Mouse (Mus musculus) embryonic facial prominence, embryonic 12.5 days (tissue): ENCODE data around the gene Zbtb11. TPM values are rescaled to one million over a fixed set of nuclear protein-coding genes. Genes with fewer than 3 reads are reported as not detected.

Experiments
- ATAC-seq: fragments of 200-750 bp; cut with Nextera tagmentation; 2 replicates; pipeline ENCODE4 v1.8.0; 2017; ENCODE audit not compliant: insufficient number of reproducible peaks, insufficient read depth, low FRiP score, low TSS enrichment
- H3K27ac ChIP-seq: fragments of 300-500 bp; sonication (generic); 2 replicates; pipeline ENCODE4 v1.5.1; 2016; ENCODE audit warnings: mild to moderate bottlenecking
- H3K27me3 ChIP-seq: fragments of 300-500 bp; sonication (generic); 2 replicates; pipeline ENCODE4 v1.6.1; 2016; ENCODE audit warnings: mild to moderate bottlenecking, moderate library complexity
- H3K36me3 ChIP-seq: fragments of 300-500 bp; sonication (generic); 2 replicates; pipeline ENCODE4 v1.6.1; 2016; ENCODE audit warnings: mild to moderate bottlenecking
- H3K4me1 ChIP-seq: fragments of 300-500 bp; sonication (generic); 2 replicates; pipeline ENCODE4 v1.6.1; 2016
- H3K4me2 ChIP-seq: fragments of 300-500 bp; sonication (generic); replicated peaks from 2 replicates; pipeline ENCODE4 v1.6.1; 2016; ENCODE audit warnings: mild to moderate bottlenecking, moderate library complexity
- H3K4me3 ChIP-seq: fragments of 300-500 bp; sonication (generic); 2 replicates; pipeline ENCODE4 v1.5.1; 2016; ENCODE audit warnings: mild to moderate bottlenecking
- H3K9ac ChIP-seq: fragments of 300-500 bp; sonication (generic); 2 replicates; pipeline ENCODE4 v1.6.1; 2016; ENCODE audit warnings: mild to moderate bottlenecking, moderate library complexity
- H3K9me3 ChIP-seq: fragments of 300-500 bp; sonication (generic); 2 replicates; pipeline ENCODE4 v1.6.1; 2016; ENCODE audit warnings: mild to moderate bottlenecking, moderate library complexity
- WGBS: fragments of 180-500 bp; shearing (Covaris S2); methylation state at CpG from one replicate; pipeline ENCODE4 v1.1.7; 2016; 5-methylcytosine and 5-hydroxymethylcytosine counted together
- polyA plus RNA-seq: library from polyadenylated mRNA; unstranded; fragments of >200 nt; fragmentation: Nextera tagmentation; extraction: Ambion mirVana; gene quantifications from 2 replicates; pipeline ENCODE4 v1.2.1, GENCODE M21; 2016

Zbtb11 gene
- polyA plus RNA-seq, 1 experiment from 2014 or later: 23.3 TPM

DNA sequence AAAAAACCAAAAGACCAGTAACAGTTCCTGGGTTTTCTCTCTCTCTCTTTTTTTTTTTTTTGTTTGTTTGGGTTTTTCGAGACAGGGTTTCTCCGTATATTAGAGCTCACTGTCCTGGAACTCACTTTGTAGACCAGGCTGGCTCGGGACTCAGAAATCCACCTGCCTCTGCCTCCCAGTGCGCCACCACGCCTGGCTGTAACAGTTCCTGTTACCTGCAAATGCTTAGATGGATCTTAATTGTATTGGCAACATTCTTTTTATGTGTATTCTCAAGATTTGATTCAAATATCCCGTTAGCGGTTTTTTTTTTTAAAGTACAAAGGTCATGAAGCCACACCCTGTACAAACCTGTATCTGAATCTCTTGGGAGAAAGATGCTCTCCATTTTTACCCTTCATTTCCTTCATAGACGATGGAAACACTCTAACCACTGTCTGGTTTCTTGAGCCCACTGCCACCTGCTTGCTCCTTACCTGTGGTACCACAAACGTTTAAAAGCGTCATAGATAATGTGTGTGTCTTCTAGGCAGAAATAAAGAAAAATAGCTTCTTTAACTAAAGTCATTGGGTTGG, 969 bp upstream of the Zbtb11 start:
- 51% methylated on average over 10 of the region's 10 CpGs for WGBS
- Histone ChIP-seq H3K36me3 (peaks cover 38% of the 10 kb centered on the region), H3K27ac (peak overlapping the region; percentile 46; the same call in 1 of the 2 replicates), H3K9ac (no peak overlapping the region), H3K27me3 (no peaks in the 10 kb centered on the region), H3K4me2 (peak overlapping the region; percentile 61), H3K4me1 (peaks cover 20% of the 10 kb centered on the region), H3K4me3 (peak overlapping the region; percentile 99), H3K9me3 (no peaks in the 10 kb centered on the region)
- no peak for ATAC-seq

DNA sequence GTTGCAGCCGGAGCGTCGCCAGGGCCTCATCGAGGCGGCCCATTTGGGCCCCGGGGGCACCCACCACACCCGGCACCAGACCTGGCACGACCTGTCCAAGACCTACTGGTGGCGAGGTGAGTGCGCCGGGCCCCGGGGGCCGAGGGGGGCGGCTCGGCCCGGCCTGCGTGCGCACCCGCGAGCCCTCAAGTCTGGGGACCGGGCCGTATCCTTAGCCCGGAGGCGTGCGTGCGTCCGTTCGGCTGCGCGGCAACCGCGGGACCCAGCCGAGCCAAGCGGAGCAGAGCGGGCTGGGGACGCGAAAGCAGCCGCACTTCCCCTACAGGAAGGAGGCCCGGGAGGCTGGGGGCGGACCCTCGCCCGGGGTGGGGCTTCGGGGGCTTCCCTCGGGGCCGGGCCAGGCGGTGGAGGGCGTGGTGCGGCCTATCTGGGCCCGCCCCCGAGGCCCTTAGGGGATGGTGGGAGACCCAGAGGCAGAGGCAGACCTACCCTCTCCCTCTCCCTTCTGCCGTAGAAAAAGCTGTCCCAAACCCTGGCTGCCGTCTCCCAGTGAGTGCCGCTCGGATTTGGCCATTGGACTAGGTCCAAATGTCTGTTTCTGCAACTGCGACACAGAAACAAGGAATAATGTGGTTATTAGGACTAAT, 696 bp downstream of the Zbtb11 start:
- H3K27ac ChIP-seq: peak overlapping the region; percentile 86
- no peaks in the 10 kb centered on the region for H3K9me3 ChIP-seq
- peak overlapping the region; percentile 93 for H3K9ac ChIP-seq
- H3K4me3 ChIP-seq: peak overlapping the region; percentile 99
- ATAC-seq: peak; percentile 87
- peaks cover 15% of the 10 kb centered on the region for H3K4me1 ChIP-seq
- peak overlapping the region; percentile 68 for H3K4me2 ChIP-seq
- WGBS: under 1% methylated on average over 55 of the region's 55 CpGs
- H3K27me3 ChIP-seq: no peaks in the 10 kb centered on the region
- peaks cover 33% of the 10 kb centered on the region for H3K36me3 ChIP-seq

DNA sequence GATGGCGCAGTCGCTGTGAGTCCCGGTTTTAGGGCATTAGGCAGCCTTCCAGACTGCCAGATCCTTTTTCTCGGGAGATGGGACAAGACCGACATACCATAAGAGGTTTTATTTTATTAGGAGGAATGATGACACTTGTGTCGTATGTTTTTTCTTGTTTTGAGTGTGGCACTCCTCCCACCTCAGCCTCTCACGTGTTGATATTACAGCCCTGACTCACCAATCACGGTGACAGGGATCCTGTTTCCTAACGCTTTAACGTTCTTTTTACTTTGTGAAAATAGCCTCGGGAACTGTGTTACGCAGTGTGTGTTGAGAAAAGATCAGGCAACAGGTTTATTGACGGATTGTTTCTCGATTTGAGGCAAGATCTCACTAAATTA, 1.2 kb downstream of the Zbtb11 start:
- Histone ChIP-seq H3K4me1 (peaks cover 15% of the 10 kb centered on the region), H3K9me3 (no peaks in the 10 kb centered on the region), H3K36me3 (peaks cover 28% of the 10 kb centered on the region), H3K4me3 (peak overlapping the region; percentile 99), H3K27me3 (no peaks in the 10 kb centered on the region), H3K9ac (peak overlapping the region; percentile 93), H3K4me2 (peak overlapping the region; percentile 68), H3K27ac (peak overlapping the region; percentile 86; the same call in 1 of the 2 replicates)
- 4% methylated on average over 14 of the region's 14 CpGs for WGBS
- ATAC-seq: no peak

GRCm38 (mm10) chr16:55986001-55986400, 12.3 kb downstream of the Zbtb11 start:
- WGBS: 87% methylated on average over 3 of the region's 3 CpGs
- ATAC-seq: no peak
- no peaks in the 10 kb centered on the region for H3K27me3 ChIP-seq
- no peaks in the 10 kb centered on the region for H3K9me3 ChIP-seq
- H3K9ac ChIP-seq: no peak overlapping the region
- H3K4me2 ChIP-seq: no peak overlapping the region
- no peaks in the 10 kb centered on the region for H3K4me1 ChIP-seq
- no peak overlapping the region for H3K27ac ChIP-seq
- H3K4me3 ChIP-seq: no peak overlapping the region
- H3K36me3 ChIP-seq: peaks cover 30% of the 10 kb centered on the region

DNA sequence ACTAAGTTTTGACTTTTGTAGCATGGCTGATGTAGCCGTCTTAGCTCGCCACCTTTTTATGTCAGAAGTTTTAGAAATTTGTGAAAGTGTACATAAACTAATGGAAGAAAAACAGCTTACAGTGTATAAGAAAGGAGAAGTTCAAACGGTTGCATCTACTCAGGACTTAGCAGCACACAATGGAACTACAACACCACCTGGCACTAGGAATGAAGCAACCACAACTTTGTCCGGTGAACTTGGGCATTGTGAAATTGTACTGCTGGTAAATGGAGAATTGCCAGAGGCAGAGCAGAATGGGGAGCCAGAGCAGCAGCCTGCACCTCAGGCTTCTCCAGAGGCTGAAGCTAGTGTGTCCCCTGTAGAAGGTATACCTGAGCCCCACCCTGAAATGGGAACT, 16.6 kb downstream of the Zbtb11 start:
- no peaks in the 10 kb centered on the region for H3K9me3 ChIP-seq
- H3K27ac ChIP-seq: no peak overlapping the region
- no peak overlapping the region for H3K4me2 ChIP-seq
- peaks cover 26% of the 10 kb centered on the region for H3K36me3 ChIP-seq
- no peak overlapping the region for H3K9ac ChIP-seq
- H3K27me3 ChIP-seq: no peaks in the 10 kb centered on the region
- 93% methylated on average over 4 of the region's 4 CpGs for WGBS
- no peaks in the 10 kb centered on the region for H3K4me1 ChIP-seq
- no peak overlapping the region for H3K4me3 ChIP-seq
- ATAC-seq: no peak

DNA sequence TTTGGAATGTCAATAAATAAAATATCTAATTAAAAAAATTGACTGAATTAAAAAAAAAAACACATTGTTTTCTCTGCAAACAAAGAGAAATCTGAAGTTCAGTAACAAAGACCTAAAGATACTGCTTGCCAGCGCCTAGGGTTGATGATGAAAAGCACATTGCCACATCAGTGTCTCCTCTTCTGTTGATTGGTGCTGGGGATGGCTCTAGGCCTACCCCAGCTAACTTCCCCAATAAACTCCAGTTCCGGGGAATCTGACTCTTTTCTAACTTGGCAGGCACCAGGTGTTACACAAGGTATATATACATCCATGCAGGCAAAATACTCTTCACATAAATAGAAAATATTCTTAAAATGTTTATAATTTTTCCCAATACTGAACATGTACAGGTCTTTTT, 20.6 kb downstream of the Zbtb11 start:
- Histone ChIP-seq H3K27me3 (no peaks in the 10 kb centered on the region), H3K27ac (no peak overlapping the region), H3K36me3 (peaks cover 30% of the 10 kb centered on the region), H3K9ac (no peak overlapping the region), H3K4me1 (no peaks in the 10 kb centered on the region), H3K4me3 (no peak overlapping the region), H3K4me2 (no peak overlapping the region), H3K9me3 (no peaks in the 10 kb centered on the region)
- WGBS: 86% methylated on average over 2 of the region's 2 CpGs
- no peak for ATAC-seq

DNA sequence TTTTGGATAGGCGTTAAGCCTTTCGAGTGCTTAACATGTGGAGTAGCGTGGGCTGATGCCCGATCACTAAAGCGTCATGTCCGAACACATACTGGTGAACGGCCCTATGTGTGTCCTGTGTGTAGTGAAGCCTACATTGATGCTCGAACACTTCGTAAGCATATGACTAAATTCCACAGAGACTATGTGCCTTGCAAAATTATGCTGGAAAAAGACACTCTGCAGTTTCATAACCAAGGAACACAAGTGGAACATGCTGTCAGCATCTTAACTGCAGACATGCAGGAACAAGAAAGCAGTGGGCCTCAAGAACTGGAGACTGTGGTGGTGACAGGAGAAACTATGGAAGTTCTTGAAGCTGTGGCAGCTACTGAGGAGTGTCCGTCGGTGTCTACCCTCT, 33.1 kb downstream of the Zbtb11 start:
- Histone ChIP-seq H3K4me3 (no peak overlapping the region), H3K9ac (no peak overlapping the region), H3K27ac (no peak overlapping the region), H3K36me3 (peaks cover 37% of the 10 kb centered on the region), H3K4me2 (no peak overlapping the region), H3K27me3 (no peaks in the 10 kb centered on the region), H3K9me3 (no peaks in the 10 kb centered on the region), H3K4me1 (no peaks in the 10 kb centered on the region)
- no peak for ATAC-seq
- WGBS: 94% methylated on average over 11 of the region's 11 CpGs

DNA sequence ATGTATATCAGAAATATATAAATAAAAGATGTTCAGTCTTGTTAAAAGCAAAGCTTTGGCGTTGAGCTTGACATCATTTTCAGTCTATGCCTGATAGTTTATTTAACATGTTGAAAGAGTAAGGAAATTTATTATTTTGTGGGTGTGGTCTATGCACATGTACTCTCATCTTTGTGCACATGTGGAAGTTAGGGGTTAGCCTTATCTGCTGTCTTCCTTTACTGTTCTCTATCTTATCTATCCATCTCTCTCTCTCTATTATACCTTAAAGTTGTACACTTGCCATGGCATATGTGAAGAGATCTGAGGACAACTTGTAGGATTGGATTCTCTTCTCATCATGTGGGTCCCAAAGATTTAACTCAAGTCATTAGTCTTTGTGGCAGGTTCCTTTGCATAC, 35.2 kb downstream of the Zbtb11 start:
- H3K27me3 ChIP-seq: no peaks in the 10 kb centered on the region
- H3K4me3 ChIP-seq: no peak overlapping the region
- no peaks in the 10 kb centered on the region for H3K4me1 ChIP-seq
- no peak overlapping the region for H3K27ac ChIP-seq
- H3K4me2 ChIP-seq: no peak overlapping the region
- no peak for ATAC-seq
- no peaks in the 10 kb centered on the region for H3K9me3 ChIP-seq
- no peak overlapping the region for H3K9ac ChIP-seq
- H3K36me3 ChIP-seq: peaks cover 38% of the 10 kb centered on the region
- WGBS: 97% methylated on average over 1 of the region's 1 CpGs

DNA sequence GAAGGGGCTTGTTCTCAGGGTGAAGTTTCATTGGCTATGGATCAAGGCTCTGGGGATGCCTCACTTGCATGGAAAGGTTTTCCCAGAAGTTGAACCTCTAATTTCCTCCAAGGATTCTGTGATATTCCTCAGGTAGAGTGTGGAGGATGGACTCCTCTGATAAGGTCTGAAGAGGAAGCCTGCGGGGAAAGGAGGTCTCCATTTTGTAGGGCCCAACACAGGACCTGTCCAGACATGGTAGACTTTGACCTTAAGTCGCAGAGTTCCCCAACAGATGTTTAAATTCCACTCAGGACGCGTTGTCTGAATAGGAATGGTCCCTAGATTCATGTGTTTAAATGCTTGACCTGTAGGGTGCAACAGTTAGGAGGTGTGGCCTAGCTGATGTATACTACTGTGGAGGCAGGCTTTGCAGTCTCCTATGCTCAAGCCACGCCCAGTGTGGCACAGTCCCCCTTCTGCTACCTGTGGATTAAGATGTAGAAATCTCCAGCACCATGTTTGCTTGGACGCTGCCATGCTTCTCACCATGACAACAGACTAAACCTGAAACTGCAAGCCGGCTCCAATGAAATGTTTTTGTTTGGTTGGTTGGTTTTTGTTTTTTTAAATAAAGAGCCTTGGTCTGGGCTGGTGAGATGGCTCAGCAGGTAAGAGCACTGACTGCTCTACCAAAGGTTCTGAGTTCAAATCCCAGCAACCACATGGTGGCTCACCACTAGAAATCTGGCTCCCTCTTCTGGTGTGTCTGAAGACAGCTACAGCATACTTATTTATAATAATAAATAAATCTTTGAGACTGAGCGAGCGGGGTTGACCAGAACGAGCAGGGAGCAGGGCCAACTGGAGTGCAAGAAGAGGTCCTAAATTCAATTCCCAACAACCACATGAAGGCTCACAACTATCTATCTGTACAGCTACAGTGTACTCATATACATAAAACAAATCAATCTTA, 39.4 kb downstream of the Zbtb11 start:
- Histone ChIP-seq H3K27me3 (no peaks in the 10 kb centered on the region), H3K4me3 (no peak overlapping the region), H3K9me3 (no peaks in the 10 kb centered on the region), H3K4me2 (no peak overlapping the region), H3K4me1 (no peaks in the 10 kb centered on the region), H3K36me3 (peaks cover 39% of the 10 kb centered on the region), H3K9ac (no peak overlapping the region), H3K27ac (no peak overlapping the region)
- WGBS: 87% methylated on average over 10 of the region's 10 CpGs
- no peak for ATAC-seq

- H3K27ac ChIP-seq: no peak overlapping the region
- H3K9ac ChIP-seq: no peak overlapping the region
- H3K27me3 ChIP-seq: no peaks in the 10 kb centered on the region
- WGBS: 84% methylated on average over 7 of the region's 7 CpGs
- H3K4me2 ChIP-seq: no peak overlapping the region
- no peak overlapping the region for H3K4me3 ChIP-seq
- no peak for ATAC-seq
- H3K36me3 ChIP-seq: peaks cover 46% of the 10 kb centered on the region
- no peaks in the 10 kb centered on the region for H3K4me1 ChIP-seq
- H3K9me3 ChIP-seq: no peaks in the 10 kb centered on the region
Measured at GRCm38 (mm10) chr16:56014076-56014475, 40.4 kb downstream of the Zbtb11 start.

DNA sequence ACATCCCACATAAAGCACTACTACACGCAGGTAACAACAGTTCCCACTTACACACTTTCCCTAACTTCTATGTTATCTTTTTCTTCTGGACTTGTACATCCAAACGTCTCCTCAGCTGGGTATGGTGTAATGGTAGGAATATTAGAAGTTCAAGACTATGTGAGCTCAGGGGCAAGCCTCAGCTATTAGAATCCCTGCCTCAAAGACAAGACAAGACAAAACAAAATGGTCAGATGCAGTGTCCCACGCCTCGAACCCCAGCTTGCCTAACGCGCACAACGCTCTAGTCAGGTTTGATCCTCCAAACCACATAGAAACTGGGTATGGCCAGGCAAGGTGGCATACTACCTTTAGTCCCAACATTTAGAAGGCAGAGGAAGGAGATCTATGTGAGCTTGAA, 46.0 kb downstream of the Zbtb11 start:
- 94% methylated on average over 7 of the region's 7 CpGs for WGBS
- Histone ChIP-seq H3K4me1 (no peaks in the 10 kb centered on the region), H3K4me2 (no peak overlapping the region), H3K27me3 (no peaks in the 10 kb centered on the region), H3K4me3 (no peak overlapping the region), H3K9me3 (no peaks in the 10 kb centered on the region), H3K27ac (no peak overlapping the region), H3K36me3 (peaks cover 44% of the 10 kb centered on the region), H3K9ac (no peak overlapping the region)
- no peak for ATAC-seq
